Mouse (Mus musculus) adrenal gland, postnatal 14 days (tissue): Measurements from ENCODE around the gene Rnf187. TPM values are rescaled to one million over a fixed set of nuclear protein-coding genes. Genes with fewer than 3 reads are reported as not detected.

ENCODE experiments used
- DNase-seq: peaks from one replicate; pipeline ENCODE4 v3.0.0; 2021; ENCODE audit warnings: mixed read lengths
- total RNA-seq: library from RNA; stranded (reverse); gene quantifications from 2 replicates; pipeline ENCODE4 v1.2.3, GENCODE M21; 2021

Rnf187 gene
- total RNA-seq, 1 experiment from 2014 or later: 147 TPM

GRCm38 (mm10) chr11:58947798-58948528 lies 9.2 kb upstream of the Rnf187 start:
- DNase-seq: no peak

GRCm38 (mm10) chr11:58947306-58947705 lies 8.6 kb upstream of the Rnf187 start:
- DNase-seq: no peak

DNA sequence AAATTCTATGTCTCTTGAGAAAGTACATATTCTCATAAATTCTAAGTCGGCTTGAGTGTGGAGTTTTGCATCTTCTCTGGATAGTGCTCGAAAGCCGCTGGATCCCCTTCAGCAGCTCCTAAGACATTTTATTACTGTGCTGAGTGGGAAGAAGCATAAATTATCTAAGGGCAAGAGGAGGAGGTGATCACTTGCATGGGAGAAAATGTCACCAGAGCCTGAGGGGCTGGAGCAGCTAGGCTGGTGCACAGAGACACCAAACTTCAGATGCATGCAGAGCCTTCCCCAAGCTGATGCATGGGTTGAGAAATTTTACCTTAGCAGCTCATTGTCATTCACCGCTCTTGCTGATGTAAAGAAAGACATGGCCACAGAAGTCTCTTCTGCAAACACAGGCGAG lies 5.4 kb upstream of the Rnf187 start:
- no peak for DNase-seq

DNA sequence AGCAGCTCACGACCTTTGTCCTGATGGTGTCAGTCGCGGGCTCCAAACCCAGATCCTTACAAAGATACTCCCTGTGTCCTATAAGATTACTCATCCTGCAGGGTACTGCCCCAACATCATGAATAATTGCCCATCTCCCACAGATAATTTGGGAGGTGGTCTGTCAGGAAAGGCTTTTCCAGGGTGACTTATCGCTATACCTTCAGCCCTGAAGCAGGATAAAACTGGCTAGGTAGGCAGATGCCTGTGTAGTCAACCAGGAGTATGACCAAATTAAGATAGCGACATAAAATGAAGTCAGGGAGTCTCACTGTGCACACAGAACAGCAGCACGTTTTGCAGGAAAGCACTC lies 348 bp upstream of the Rnf187 start:
- no peak for DNase-seq

DNA sequence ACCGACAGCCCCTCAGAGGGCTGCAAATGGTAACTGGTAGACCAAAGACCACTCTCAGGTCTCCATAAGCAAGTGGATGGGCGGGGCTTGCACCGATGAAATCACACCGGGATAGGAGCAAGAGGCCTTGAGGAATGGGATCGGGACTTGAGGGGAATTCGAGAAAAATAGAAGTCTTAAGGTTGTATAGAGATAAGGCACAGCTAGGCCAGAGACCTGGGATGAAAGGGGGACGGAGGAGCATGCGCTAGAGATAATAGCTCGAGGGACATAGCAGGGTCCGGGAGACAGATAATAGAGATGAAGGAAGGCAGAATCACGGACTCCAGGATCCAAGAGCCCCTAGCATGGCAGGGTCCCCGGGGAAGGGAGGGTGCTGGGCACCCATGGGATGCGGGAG lies 807 bp downstream of the Rnf187 start:
- DNase-seq: no peak

- no peak for DNase-seq
These were observed 7.1 kb downstream of the Rnf187 start for GRCm38 (mm10) chr11:58931576-58931975.

DNA sequence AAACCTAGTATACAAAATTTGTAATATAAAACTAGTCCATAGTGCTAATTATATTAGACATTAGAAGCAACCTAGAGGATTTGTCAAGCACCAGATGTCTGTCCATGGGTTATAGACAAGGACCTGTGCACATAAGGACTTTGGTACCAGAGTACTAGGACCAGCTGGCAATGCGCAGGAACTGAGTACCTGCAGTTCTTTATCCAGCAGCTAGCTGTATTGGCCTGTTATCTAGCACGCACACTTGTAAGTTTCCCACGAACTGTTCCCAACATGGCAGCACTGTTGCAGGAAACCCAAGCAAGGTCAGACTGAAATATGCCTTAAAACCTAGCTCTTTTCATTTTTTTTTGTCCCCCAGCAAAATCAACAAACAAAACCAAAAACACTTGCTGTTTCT lies 8.5 kb downstream of the Rnf187 start:
- DNase-seq: no peak

DNA sequence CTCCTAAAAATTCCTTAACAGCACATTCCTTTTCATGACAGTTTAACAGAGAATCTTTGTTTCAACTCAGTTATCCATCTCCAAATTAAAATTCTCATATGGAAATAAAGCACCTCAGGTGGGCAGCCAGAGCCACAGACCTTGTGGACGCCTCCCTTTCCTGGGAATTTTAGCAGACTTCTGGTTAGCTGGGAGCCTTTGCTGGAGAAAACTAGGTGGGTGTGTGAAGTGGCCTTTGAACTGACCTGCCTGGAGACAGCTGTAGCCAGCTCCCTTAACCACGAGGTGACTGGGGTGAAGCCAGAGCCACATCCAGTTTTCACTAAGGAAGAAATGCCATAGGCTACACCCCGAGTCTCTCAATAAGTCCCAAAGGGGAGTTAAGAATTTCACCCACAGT lies 9.1 kb downstream of the Rnf187 start:
- DNase-seq: no peak

DNA sequence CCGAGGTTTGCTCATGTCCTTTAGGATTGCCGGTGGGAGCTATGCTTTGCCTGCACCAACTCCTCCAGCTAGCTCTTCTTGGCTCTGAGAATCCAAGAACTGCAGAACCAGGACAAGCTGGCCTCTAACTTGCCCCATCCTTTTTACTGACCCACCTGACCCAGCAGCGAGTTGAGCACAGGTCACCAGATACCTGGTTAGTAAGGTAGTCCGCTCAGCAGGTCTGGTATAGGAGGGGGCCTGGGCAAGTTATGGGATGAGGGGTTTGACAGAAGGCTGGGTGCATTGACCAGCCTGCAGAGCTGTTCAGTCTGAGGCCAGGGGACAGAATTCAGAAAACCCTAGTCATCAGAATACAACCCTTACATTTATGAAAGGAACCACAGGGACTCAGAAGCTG lies 9.7 kb downstream of the Rnf187 start:
- DNase-seq: no peak

DNA sequence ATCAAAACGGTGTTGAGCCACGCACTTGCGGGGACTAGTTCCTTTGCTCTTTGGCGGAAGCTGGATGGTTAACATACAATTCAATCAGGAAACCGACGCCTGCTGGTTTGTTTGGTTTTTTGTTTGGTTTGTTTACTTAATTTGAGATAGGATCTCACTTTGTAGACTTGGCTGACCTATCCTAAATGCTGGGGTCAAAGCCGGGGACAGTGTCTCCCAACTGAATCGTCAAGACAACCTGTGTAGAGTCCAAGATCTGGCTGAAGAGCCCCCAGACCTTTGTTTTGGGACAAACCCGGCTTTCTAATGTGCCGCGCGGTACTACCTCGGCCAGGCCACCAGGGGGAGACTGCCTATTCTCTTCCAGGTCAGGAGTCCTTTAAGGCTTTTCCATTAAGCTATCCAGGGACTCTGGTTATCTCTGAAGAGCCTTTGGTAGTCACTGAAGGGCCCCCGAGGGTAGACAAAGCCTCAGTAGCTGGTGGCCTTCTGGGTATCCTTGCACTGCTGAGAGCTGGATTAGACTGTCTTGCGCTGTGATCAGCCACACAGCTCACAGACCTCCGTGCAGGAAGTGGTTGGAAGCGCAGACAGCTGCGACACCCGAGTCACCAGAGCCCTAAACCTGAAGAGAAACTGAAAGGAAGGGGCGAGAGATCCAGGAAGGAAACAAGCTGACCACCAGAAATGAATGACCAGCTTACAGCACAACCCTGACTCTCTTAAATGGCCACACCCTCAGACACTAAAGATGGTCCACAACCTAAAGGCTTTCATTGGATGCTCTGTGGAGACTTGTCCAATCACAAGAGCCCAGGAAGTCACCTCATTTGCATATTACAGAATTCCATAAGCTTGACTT lies 10.7 kb downstream of the Rnf187 start:
- DNase-seq: peak; percentile 79

GRCm38 (mm10) chr11:58927053-58927452 lies 11.7 kb downstream of the Rnf187 start:
- no peak for DNase-seq

DNA sequence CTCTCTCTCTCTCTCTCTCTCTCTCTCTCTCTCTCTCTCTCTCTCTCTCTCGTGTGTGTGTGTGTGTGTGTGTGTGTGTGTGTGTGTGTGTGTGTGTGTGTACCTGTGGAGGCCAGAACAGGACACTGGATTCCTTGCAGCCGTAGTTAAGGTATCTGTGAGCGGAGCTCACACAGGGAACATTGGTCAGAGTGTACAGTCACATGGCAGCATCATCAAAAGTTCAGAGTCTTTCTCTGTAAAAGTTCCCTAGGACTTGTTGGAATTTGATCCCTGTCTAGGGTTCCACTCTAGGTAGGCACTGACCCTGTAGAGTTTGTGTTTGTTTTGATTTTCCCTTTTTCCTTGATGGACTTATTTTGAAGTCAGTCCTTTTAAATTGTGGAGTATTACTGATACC lies 12.1 kb downstream of the Rnf187 start:
- DNase-seq: no peak

DNA sequence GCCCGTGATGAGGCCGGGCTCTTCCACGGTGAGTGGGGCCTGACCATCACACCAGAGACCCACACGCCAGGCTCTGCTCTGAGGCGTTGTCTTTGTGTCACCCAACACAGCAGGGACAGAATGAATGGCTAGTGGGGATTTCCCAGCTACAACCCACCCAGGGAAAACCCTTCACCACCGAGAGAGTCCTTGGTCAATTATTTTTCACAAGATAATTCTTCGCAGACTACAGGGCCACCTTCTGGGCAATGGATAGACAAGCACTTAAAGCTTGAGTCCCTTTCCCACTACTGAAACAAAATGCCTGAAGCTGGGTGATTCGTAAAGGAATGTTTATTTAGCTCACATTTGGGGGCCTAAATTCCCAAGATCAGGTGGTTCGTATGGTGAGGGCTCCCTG lies 16.3 kb downstream of the Rnf187 start:
- DNase-seq: no peak

GRCm38 (mm10) chr11:58918759-58919158 lies 20.0 kb downstream of the Rnf187 start:
- DNase-seq: no peak

- no peak for DNase-seq
These were observed 20.9 kb downstream of the Rnf187 start, which contains the start of gene Btnl10 for GRCm38 (mm10) chr11:58917745-58918366. Btnl10 (plus strand) TSS chr11:58917908.

DNA sequence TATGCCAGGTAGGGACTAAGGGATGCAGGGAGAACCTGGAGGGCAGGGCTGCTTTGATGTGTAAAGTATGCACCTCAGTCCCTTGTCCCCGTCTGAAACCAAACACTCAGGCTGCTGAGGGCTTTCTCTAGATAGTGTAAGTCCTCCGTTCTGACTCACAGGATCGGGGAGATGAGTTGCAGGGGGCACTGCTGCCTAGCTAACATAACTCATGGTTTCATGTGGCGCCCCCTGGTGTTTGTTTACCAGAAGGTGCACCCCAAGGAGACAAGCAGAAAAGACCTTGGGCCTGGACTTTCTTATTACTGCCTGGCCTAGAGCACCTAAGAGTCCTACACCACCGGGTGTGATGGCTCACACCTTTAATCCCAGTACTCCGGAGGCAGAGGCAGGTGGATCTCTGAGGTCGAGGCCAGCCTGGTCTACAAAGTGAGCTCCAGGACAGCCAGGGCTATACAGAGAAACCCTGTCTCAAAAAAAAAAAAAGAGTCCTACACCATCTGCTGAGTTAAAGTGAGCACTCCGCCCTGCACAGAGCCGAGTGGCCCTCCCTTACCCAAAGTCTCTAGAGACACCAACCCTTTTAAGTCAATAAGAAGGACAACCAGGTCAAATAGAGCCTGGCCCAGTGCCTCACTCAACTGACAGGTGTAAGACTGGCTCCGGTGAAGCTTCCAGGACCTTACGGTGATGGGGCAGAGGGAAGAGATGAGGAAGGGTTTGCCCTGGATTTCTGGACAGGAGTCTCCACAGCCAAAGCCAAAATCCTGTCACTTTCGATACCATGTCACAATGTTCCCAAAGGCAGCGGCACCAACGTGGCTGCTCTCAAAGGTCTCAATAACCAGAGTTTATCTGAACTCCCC lies 21.6 kb downstream of the Rnf187 start:
- peak; percentile 84 for DNase-seq

DNA sequence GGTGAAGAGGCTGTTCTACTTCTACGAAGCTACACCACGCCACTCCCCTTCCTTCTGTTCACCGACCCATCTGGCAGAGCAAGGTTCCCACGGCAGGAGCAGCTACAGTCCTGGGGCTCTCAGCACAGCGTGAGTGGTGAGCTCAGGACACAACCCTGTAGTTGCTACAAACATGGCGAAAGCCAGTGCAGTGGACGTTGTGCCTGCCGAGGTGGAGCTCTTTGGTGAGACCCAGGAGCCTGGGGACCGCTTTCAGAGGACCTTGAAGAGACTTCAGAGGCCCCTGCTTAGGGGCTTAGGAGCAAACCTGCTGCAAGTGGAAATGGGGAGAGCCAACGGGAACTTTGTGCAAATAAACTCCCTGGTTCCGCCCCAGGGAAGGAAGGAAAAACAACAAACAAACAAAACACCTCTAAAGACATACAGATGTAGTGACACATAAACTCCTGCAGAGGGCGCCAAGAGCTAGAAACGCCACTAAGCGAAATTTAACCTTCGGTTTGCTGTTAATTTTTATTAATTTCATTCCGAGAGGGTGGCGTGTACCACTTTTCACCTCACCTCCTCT lies 24.2 kb downstream of the Rnf187 start:
- DNase-seq: peak; percentile 37

- DNase-seq: no peak
These were observed 24.9 kb downstream of the Rnf187 start for GRCm38 (mm10) chr11:58913776-58914175.

DNA sequence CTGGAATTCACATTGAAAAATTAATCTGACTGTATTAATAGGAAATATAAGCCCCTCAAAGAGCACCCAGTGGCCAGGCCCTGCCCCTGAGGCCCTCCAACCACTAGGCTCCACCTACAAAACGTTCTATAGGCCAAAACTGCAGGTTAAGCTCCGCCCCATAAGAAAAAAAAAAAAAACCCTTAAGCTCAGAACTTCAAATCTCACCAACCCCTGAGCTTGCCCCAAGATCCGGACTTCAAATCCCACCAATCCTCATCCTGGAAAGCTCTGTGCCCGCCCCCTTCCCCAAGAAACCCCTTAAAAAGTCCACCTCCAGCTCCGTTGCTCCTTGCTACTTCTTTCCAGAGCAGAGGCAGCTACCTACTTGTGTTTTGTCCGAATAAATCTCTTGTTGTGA lies 33.9 kb downstream of the Rnf187 start:
- DNase-seq: peak; percentile 33

- DNase-seq: no peak
These were observed 34.4 kb downstream of the Rnf187 start for GRCm38 (mm10) chr11:58904410-58904718.

GRCm38 (mm10) chr11:58903511-58904409 lies 35.0 kb downstream of the Rnf187 start, which contains the start of gene Zfp39:
Zfp39 (minus strand) TSS chr11:58904225.
- DNase-seq: peak; percentile 98
